Comparison of ENCODE assay signal across 23 mouse cellular contexts in the genomic region with DNA sequence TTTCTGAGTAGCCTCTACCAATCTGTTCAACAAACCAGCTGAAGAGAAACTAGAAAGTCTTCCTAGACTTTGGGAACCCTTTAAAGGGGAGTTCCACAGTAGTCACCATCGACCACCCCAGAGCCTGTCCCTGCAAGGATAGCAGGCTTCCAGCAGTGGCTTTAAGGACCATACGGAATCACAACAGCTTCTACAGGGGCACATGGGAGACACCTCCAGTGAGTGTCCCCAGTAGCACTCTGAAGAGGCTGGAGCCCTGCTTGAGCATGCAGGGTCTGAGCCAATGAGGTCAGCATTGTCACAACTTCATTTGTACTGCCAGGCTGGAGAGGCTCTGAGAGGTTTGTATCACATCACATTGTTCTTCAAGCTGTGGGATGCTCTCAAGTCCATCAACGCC. TPM values are rescaled to one million over a fixed set of nuclear protein-coding genes. Genes with fewer than 3 reads are reported as not detected.
"Had no signal": no experiment of that assay in that cellular context is flagged by ENCODE, and none has a peak within 500 bp of the region (broad histone marks: within the 10 kb centered on the region; RNA-seq: fewer than 3 reads in every experiment).

No protein-coding gene starts in this region.

- ATAC-seq: lung, postnatal 0 days had no signal

- H3K36me3 ChIP-seq: lung, embryonic 15.5 days; midbrain, embryonic 12.5 days; neural tube, embryonic 12.5 days; stomach, embryonic 15.5 days had no signal

- H3K4me3 ChIP-seq: lung, embryonic 15.5 days; midbrain, embryonic 12.5 days; neural tube, embryonic 12.5 days; stomach, embryonic 15.5 days had no signal

- DNase-seq: lung, adult 2 months; lung, postnatal 14 days; lung, postnatal 36 days; midbrain, embryonic 14.5 days; right cerebral cortex, postnatal 14 days; thymus, adult 2 months; thymus, postnatal 25 days; thymus, postnatal 4 days had no signal

- H3K27me3 ChIP-seq: lung, embryonic 15.5 days; megakaryocyte, embryonic 14.5 days; midbrain, embryonic 12.5 days; neural tube, embryonic 12.5 days; stomach, embryonic 15.5 days had no signal

- H3K27ac ChIP-seq: lung, embryonic 15.5 days; macrophage; midbrain, embryonic 12.5 days; neural tube, embryonic 12.5 days; stomach, embryonic 15.5 days; stomach, postnatal 0 days had no signal

- H3K9me3 ChIP-seq: lung, embryonic 15.5 days; megakaryocyte, embryonic 14.5 days; midbrain, embryonic 12.5 days; neural tube, embryonic 12.5 days; stomach, embryonic 15.5 days had no signal

- H3K4me2 ChIP-seq: lung, embryonic 15.5 days; midbrain, embryonic 12.5 days; neural tube, embryonic 12.5 days; stomach, embryonic 15.5 days had no signal

- H3K9ac ChIP-seq: lung, embryonic 15.5 days; midbrain, embryonic 12.5 days; neural tube, embryonic 12.5 days; stomach, embryonic 15.5 days had no signal

- H3K4me1 ChIP-seq: midbrain, embryonic 12.5 days; neural tube, embryonic 12.5 days; stomach, embryonic 15.5 days had no signal

RNA-seq across cellular contexts. Expression of a gene that starts 3.7 kb away (rescaled TPM):
- polyA plus RNA-seq: midbrain, embryonic 14.5 days; testis, adult 2 months had no signal

RNA-seq across cellular contexts. Expression of a gene that starts 24.8 kb away (rescaled TPM):
- total RNA-seq: midbrain, postnatal 0 days had no signal
- polyA plus RNA-seq: liver, embryonic 16.5 days; macrophage had no signal

RNA-seq across cellular contexts. Expression of a gene that starts 44.3 kb away (rescaled TPM):
- total RNA-seq: megakaryocyte progenitor cell, adult 5-6 weeks; midbrain, postnatal 0 days; monocyte, adult 5-6 weeks had no signal
- polyA plus RNA-seq: lung, embryonic 15.5 days; lung, postnatal 0 days; macrophage; midbrain, embryonic 12.5 days; midbrain, embryonic 14.5 days; midbrain, postnatal 0 days; neural tube, embryonic 12.5 days; neural tube, embryonic 14.5 days; stomach, embryonic 15.5 days; testis, adult 2 months; thymus, adult 2 months; urinary bladder, adult 2 months had no signal
